Mouse (Mus musculus): Measurements from ENCODE around the gene Kctd20.

DNA sequence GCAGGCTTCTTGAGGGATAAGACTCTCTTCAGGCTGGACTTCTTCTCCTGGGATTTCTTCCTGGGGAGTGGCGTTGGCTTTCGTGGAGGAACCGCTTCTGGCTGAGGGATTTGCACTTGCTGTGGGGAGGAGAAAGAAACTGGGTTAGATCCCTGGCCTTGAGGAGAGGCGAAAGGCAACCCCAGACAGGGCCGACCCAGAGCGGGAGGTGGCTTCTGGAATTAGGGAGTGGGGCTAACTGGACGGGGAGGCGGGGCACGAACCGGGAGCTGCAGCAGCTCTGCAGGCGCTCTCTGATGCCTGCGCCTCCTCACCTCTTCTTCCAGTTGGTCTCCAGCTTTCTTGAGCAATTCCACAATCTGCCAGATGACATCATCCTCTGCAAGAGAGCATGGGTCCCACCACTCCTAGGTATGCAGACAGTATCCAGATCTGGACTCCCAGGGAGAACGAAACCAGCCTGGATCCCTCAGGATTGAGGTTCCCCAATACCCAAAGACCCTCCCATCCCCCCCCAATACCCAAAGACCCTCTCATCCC lies 46.3 kb upstream of the Kctd20 start:
- TF ChIP-seq POLR2A (IDR thresholded peaks at IDR 0.05; ENCODE audit: borderline replicate concordance, control insufficient read depth, low read depth, low read length) (no peak), CTCF (IDR thresholded peaks at IDR 0.05; ENCODE audit: control insufficient read depth, insufficient read depth, low read length) (no peak)
